Mouse (Mus musculus) heart, embryonic 15.5 days (tissue): ENCODE results near the gene Krt42. TPM values are rescaled to one million over a fixed set of nuclear protein-coding genes. Genes with fewer than 3 reads are reported as not detected.
"Not testable (repeated sequence)": the region's sequence is repeated elsewhere in the genome, so short reads cannot be mapped to it uniquely, and the experiment has no call there.

Experiments used
- ATAC-seq: fragments of 200-750 bp; cut with Nextera tagmentation; replicated peaks from 2 replicates; pipeline ENCODE4 v1.8.0; 2017; ENCODE audit warnings: low read depth, moderate TSS enrichment; ENCODE audit not compliant: insufficient number of reproducible peaks, insufficient read depth, low FRiP score
- H3K27ac ChIP-seq: fragments of 300-500 bp; sonication (generic); 2 replicates; pipeline ENCODE4 v1.5.1; 2015; ENCODE audit warnings: mild to moderate bottlenecking, inconsistent platforms
- H3K27me3 ChIP-seq: fragments of 300-500 bp; sonication (generic); 2 replicates; pipeline ENCODE4 v1.6.1; 2015; ENCODE audit warnings: inconsistent platforms
- H3K36me3 ChIP-seq: fragments of 300-500 bp; sonication (generic); 2 replicates; pipeline ENCODE4 v1.6.1; 2015; ENCODE audit warnings: mild to moderate bottlenecking, inconsistent platforms
- H3K4me1 ChIP-seq: fragments of 300-500 bp; sonication (generic); replicated peaks from 2 replicates; pipeline ENCODE4 v1.6.1; 2015; ENCODE audit warnings: inconsistent platforms
- H3K4me2 ChIP-seq: fragments of 300-500 bp; sonication (generic); 2 replicates; pipeline ENCODE4 v1.6.1; 2015; ENCODE audit warnings: inconsistent platforms, mild to moderate bottlenecking, moderate library complexity
- H3K4me3 ChIP-seq: fragments of 300-500 bp; sonication (generic); 2 replicates; pipeline ENCODE4 v1.5.1; 2015; ENCODE audit warnings: mild to moderate bottlenecking, inconsistent platforms
- H3K9ac ChIP-seq: fragments of 300-500 bp; sonication (generic); 2 replicates; pipeline ENCODE4 v1.6.1; 2015; ENCODE audit warnings: mild to moderate bottlenecking, inconsistent platforms
- H3K9me3 ChIP-seq: fragments of 300-500 bp; sonication (generic); replicated peaks from 2 replicates; pipeline ENCODE4 v1.6.1; 2016; ENCODE audit warnings: inconsistent platforms
- WGBS: fragments of 180-500 bp; shearing (Covaris S2); methylation state at CpG from one replicate; pipeline ENCODE4 v1.1.7; 2015; ENCODE audit warnings: mixed read lengths; 5-methylcytosine and 5-hydroxymethylcytosine counted together
- polyA plus RNA-seq: library from polyadenylated mRNA; unstranded; fragments of >200 nt; fragmentation: Nextera tagmentation; extraction: Ambion mirVana; gene quantifications from 2 replicates; pipeline ENCODE4 v1.2.1, GENCODE M21; 2015

Gene Krt42
- polyA plus RNA-seq, 1 experiment from 2014 or later, result not detected

DNA sequence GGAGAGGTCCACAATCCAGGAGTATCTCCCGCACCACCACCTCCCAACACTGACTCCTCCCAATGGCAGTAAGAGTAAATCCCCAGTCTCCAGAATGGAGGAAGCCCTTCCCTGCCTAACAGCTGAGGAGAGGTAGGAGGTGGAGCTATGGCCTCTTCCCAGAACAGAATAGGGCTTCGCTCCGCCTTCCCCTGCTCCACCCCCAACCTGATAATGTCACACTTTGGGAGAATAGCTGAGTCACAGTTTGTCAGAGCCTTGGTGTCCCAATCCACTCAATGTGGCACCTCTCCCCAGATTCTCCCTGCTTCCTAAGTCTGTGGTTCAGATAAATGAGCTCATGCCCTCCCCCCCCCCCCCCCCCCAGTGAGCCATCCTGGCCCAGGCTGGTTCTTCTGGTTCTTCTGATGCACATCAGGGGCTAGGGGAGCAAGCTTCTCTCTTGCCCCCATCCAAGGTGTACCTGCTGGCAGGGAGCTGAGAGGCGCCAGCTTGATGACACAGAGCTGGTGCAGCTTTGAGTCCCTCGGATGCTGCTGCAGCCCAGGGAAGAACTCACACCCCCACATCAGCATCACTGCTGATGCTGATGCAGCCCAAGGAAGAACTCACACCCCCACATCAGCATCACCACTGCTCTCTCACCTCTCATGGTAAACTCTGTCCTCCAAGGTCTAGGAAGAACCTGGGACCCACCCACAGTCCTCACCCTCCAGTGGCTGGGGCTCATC lies 15.1 kb downstream of the Krt42 start:
- H3K4me1 ChIP-seq, result no peaks in the 10 kb centered on the region
- no peak overlapping the region for H3K4me3 ChIP-seq
- H3K36me3 ChIP-seq, result no peaks in the 10 kb centered on the region
- ATAC-seq, result no peak
- H3K4me2 ChIP-seq, result no peak overlapping the region
- no peak overlapping the region for H3K9ac ChIP-seq
- WGBS, result 55% methylated on average over 5 of the region's 5 CpGs
- H3K9me3 ChIP-seq, result no peaks in the 10 kb centered on the region
- no peaks in the 10 kb centered on the region for H3K27me3 ChIP-seq
- no peak overlapping the region for H3K27ac ChIP-seq

DNA sequence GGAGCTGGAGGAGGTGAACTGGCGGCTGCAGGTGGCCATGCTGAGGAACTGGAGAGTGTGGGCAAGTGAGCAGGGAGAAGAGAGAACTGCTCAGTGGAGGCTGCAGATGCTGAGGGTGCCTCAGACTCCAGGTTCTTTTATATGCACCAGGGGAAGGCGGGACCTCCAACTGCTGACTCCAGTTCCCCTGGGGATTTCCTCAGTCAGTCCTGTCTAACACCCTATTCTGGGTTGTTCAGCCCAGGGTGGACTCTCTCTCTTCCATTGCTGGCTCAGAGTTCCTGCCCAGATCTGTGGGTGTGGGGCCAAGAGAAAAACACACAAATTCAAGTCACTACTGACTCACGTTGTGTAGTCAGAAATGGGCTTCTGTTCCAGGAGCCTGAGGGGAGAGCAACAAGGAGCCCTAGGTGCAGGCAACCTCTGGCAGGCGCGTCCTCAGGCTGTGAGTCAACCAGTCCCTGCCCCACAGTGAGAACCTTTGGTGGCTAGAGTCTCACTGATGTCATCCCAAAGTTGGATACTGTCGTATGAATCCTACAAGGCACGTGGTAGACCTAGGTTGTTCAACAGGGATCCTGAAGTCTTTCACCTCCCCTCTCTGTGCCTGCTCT lies 20.7 kb downstream of the Krt42 start, which contains the start of gene Krt16:
Gene Krt16, minus strand, starts transcription at position 51 of the 614 bp plus-strand sequence.
- no peaks in the 10 kb centered on the region for H3K4me1 ChIP-seq
- no peaks in the 10 kb centered on the region for H3K27me3 ChIP-seq
- no peak within 1 kb of the TSS for H3K4me3 ChIP-seq
- H3K36me3 ChIP-seq, result no peaks in the 10 kb centered on the region
- 81% methylated on average over 7 of the region's 7 CpGs for WGBS
- H3K27ac ChIP-seq, result no peak within 1 kb of the TSS
- ATAC-seq, result no peak
- H3K9me3 ChIP-seq, result no peaks in the 10 kb centered on the region
- H3K4me2 ChIP-seq, result no peak within 1 kb of the TSS
- H3K9ac ChIP-seq, result no peak within 1 kb of the TSS

DNA sequence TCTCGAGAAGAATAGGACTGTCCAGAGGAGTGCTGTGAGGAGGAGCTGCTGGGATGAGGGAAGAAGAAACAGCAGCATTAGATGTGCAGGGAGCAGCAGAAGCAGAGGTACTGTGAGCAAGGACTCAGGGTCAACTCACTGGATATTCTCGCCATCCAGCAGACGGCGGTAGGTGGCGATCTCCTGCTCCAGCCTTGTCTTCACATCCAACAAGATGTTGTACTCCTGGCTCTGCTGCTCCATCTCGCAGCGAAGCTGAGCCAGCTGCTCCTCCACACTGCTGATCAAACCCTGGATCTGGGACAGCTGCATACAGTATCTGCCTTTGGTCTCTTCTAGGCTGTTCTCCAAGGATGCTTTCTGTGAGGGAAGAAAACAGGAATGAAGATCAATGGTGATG lies 23.2 kb downstream of the Krt42 start:
- not testable (repeated sequence) for H3K4me1 ChIP-seq, H3K9me3 ChIP-seq, H3K4me2 ChIP-seq, H3K4me3 ChIP-seq, H3K9ac ChIP-seq, H3K36me3 ChIP-seq, H3K27ac ChIP-seq, ATAC-seq, H3K27me3 ChIP-seq
- WGBS, result 63% methylated on average over 7 of the region's 7 CpGs

DNA sequence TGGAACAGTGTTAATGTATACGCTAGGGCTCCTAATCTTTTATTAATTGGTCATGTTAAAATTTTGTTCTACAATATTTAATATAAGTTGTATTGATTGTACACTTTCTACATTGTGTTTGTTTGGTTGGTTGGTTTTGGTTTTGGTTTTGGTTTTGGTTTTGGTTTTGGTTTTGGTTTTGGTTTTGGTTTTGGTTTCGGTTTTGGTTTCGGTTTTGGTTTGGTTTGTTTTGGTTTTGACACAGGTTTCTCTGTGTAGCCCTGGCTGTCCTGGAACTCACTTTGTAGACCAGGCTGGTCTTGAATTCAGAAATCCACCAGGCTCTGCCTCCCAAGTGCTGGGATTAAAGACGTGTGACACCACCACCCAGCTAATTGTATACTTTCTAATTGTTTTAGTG lies 29.4 kb downstream of the Krt42 start:
- not testable (repeated sequence) for H3K36me3 ChIP-seq, H3K27ac ChIP-seq, H3K4me3 ChIP-seq, H3K9me3 ChIP-seq, H3K4me1 ChIP-seq, H3K4me2 ChIP-seq, H3K9ac ChIP-seq, H3K27me3 ChIP-seq, ATAC-seq
- 86% methylated on average over 4 of the region's 4 CpGs for WGBS

DNA sequence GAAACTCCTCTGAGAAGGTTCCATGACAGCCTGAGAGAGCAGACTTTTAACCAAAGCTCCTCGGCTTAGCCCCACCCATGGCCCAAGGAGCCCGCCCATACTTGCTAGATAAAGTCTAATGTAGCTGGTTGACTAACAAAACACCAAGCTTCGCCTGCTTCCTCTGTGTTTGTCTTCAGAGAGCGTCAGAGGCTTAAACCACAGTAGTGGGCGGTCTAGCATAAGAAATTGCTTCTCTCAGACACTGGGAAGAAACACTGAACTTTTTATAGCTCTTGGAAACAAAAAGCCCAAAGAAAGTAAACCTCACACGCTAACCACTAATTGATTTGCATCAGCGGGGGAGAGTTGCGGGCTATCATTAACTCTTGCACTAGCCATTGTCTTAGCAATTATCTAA lies 47.9 kb downstream of the Krt42 start:
- Histone ChIP-seq H3K4me1 (no peaks in the 10 kb centered on the region), H3K36me3 (no peaks in the 10 kb centered on the region), H3K9ac (no peak overlapping the region), H3K4me2 (no peak overlapping the region), H3K4me3 (no peak overlapping the region), H3K27me3 (no peaks in the 10 kb centered on the region), H3K27ac (no peak overlapping the region), H3K9me3 (peaks cover 4% of the 10 kb centered on the region; the same call in 1 of the 2 replicates)
- 64% methylated on average over 8 of the region's 8 CpGs for WGBS
- no peak for ATAC-seq

DNA sequence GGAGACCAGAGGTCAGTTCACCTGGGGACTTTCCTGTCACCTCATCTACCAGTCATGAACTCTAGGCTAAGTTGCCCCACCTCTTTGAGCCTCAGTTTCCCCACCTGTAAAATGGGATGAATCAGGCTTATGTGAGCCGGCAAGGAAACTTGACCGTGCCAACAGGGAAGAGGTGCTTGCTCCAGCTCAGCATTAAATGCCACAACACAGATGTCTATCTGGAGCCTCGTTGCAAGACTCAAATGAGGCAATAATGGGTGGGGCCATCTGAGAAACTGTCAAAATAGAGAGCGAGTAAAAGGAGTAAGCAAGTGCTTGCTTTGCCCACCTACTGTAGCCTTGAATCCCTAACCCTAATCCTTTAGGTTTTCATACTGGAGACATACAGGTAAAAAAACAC lies 50.4 kb downstream of the Krt42 start:
- 81% methylated on average over 4 of the region's 4 CpGs for WGBS
- no peak for ATAC-seq
- Histone ChIP-seq H3K27me3 (peaks cover 2% of the 10 kb centered on the region; the same call in 1 of the 2 replicates), H3K27ac (no peak overlapping the region), H3K4me2 (no peak overlapping the region), H3K9me3 (no peaks in the 10 kb centered on the region), H3K4me1 (no peaks in the 10 kb centered on the region), H3K36me3 (no peaks in the 10 kb centered on the region), H3K4me3 (no peak overlapping the region), H3K9ac (no peak overlapping the region)

Other genes with a start within 250 kb of the Krt42 start
- gene Krt33b, start 240.0 kb downstream of the Krt42 start, polyA plus RNA-seq, result 0.09 TPM in 1 of 2 replicates, not detected in the other
- not detected in 2 replicates for gene Krt34, start 228.3 kb downstream of the Krt42 start, polyA plus RNA-seq
- not detected in 2 replicates for gene Krt31, start 219.3 kb downstream of the Krt42 start, polyA plus RNA-seq
- not detected in 2 replicates for gene Krt32, start 181.6 kb downstream of the Krt42 start, polyA plus RNA-seq
- gene Krt35, start 173.6 kb downstream of the Krt42 start, polyA plus RNA-seq, result not detected in 2 replicates
- 0.10 TPM in 1 of 2 replicates, not detected in the other for gene Krt36, start 164.2 kb downstream of the Krt42 start, polyA plus RNA-seq
- gene Krt13, start 148.3 kb downstream of the Krt42 start, polyA plus RNA-seq, result 0.45 and 0.62 TPM in 2 replicates
- 4.2 and 20.2 TPM in 2 replicates for gene Krt15, start 133.9 kb downstream of the Krt42 start, polyA plus RNA-seq
- gene Krt19, start 121.2 kb downstream of the Krt42 start, polyA plus RNA-seq, result 42.6 and 82.2 TPM in 2 replicates
- not detected in 2 replicates for gene Krt9, start 76.6 kb downstream of the Krt42 start, polyA plus RNA-seq
- gene Krt14, start 62.3 kb downstream of the Krt42 start, polyA plus RNA-seq, result 3.0 and 4.8 TPM in 2 replicates
- 0.27 TPM in 1 of 2 replicates, not detected in the other for gene Krt16, start 21.0 kb downstream of the Krt42 start, polyA plus RNA-seq
- 5.2 and 42.7 TPM in 2 replicates for gene Krt17, start 8.8 kb downstream of the Krt42 start, polyA plus RNA-seq
- 1,413 and 1,738 TPM in 2 replicates for gene Eif1, start 50.0 kb upstream of the Krt42 start, polyA plus RNA-seq
- not detected in 2 replicates for gene Gast, start 64.5 kb upstream of the Krt42 start, polyA plus RNA-seq
- gene Hap1, start 86.3 kb upstream of the Krt42 start, polyA plus RNA-seq, result 5.3 and 7.7 TPM in 2 replicates
- gene Jup, start 127.9 kb upstream of the Krt42 start, polyA plus RNA-seq, result 117 and 140 TPM in 2 replicates
- 48.3 and 63.1 TPM in 2 replicates for gene P3h4, start 145.0 kb upstream of the Krt42 start, polyA plus RNA-seq
- gene Fkbp10, start 145.8 kb upstream of the Krt42 start, polyA plus RNA-seq, result 86.3 and 119 TPM in 2 replicates
- 90.2 and 104 TPM in 2 replicates for gene Nt5c3b, start 171.9 kb upstream of the Krt42 start, polyA plus RNA-seq
- 0.33 and 0.42 TPM in 2 replicates for gene Klhl10, start 172.0 kb upstream of the Krt42 start, polyA plus RNA-seq
- gene Klhl11, start 202.9 kb upstream of the Krt42 start, polyA plus RNA-seq, result 6.9 and 8.7 TPM in 2 replicates